Mouse (Mus musculus): ENCODE measurements around the gene Zfp385b.

Zfp385b gene

GRCm38 (mm10) chr2:77592525-77592924 lies 226.9 kb downstream of the Zfp385b start:
- DNase-seq (ENCODE audit: low spot score in 2 of 2), result no peak

GRCm38 (mm10) chr2:77589205-77589901 lies 230.1 kb downstream of the Zfp385b start:
- DNase-seq (ENCODE audit: low spot score in 2 of 2), result no peak

- DNase-seq (ENCODE audit: low spot score in 2 of 2), result no peak
Measured at GRCm38 (mm10) chr2:77587387-77587786, 232.1 kb downstream of the Zfp385b start.

GRCm38 (mm10) chr2:77586581-77587360 lies 232.7 kb downstream of the Zfp385b start:
- DNase-seq (ENCODE audit: low spot score in 2 of 2), result no peak

- no peak for DNase-seq (ENCODE audit: low spot score in 2 of 2)
Measured at GRCm38 (mm10) chr2:77583586-77583985, 235.9 kb downstream of the Zfp385b start.

GRCm38 (mm10) chr2:77576571-77576970 lies 242.9 kb downstream of the Zfp385b start:
- no peak for DNase-seq (ENCODE audit: low spot score in 2 of 2)

GRCm38 (mm10) chr2:77567528-77568435 lies 251.7 kb downstream of the Zfp385b start:
- DNase-seq (ENCODE audit: low spot score in 2 of 2), result no peak

- DNase-seq (ENCODE audit: low spot score in 2 of 2), result no peak
Measured at GRCm38 (mm10) chr2:77563706-77564105, 255.7 kb downstream of the Zfp385b start.

- no peak for DNase-seq (ENCODE audit: low spot score in 2 of 2)
Measured at GRCm38 (mm10) chr2:77561941-77562340, 257.5 kb downstream of the Zfp385b start.

GRCm38 (mm10) chr2:77556938-77557337 lies 262.5 kb downstream of the Zfp385b start:
- DNase-seq (ENCODE audit: low spot score in 2 of 2), result no peak

- DNase-seq (ENCODE audit: low spot score in 2 of 2), result no peak
Measured at GRCm38 (mm10) chr2:77555980-77556379, 263.5 kb downstream of the Zfp385b start.

- DNase-seq (ENCODE audit: low spot score in 2 of 2), result no peak
Measured at GRCm38 (mm10) chr2:77552675-77553074, 266.8 kb downstream of the Zfp385b start.

GRCm38 (mm10) chr2:77543388-77543787 lies 276.1 kb downstream of the Zfp385b start:
- DNase-seq (ENCODE audit: low spot score in 2 of 2), result no peak

- DNase-seq (ENCODE audit: low spot score in 2 of 2), result no peak
Measured at GRCm38 (mm10) chr2:77542605-77543004, 276.8 kb downstream of the Zfp385b start.

- DNase-seq (ENCODE audit: low spot score in 2 of 2), result no peak
Measured at GRCm38 (mm10) chr2:77541681-77542080, 277.8 kb downstream of the Zfp385b start.

- no peak for DNase-seq (ENCODE audit: low spot score in 2 of 2)
Measured at GRCm38 (mm10) chr2:77540860-77541259, 278.6 kb downstream of the Zfp385b start.

GRCm38 (mm10) chr2:77536556-77536955 lies 282.9 kb downstream of the Zfp385b start:
- DNase-seq (ENCODE audit: low spot score in 2 of 2), result no peak

GRCm38 (mm10) chr2:77528079-77528752 lies 291.2 kb downstream of the Zfp385b start:
- no peak for DNase-seq (ENCODE audit: low spot score in 2 of 2)

- DNase-seq (ENCODE audit: low spot score in 2 of 2), result no peak
Measured at GRCm38 (mm10) chr2:77527616-77528015, 291.8 kb downstream of the Zfp385b start.

- DNase-seq (ENCODE audit: low spot score in 2 of 2), result no peak
Measured at GRCm38 (mm10) chr2:77526803-77527202, 292.6 kb downstream of the Zfp385b start.

- no peak for DNase-seq (ENCODE audit: low spot score in 2 of 2)
Measured at GRCm38 (mm10) chr2:77526301-77526700, 293.1 kb downstream of the Zfp385b start.

Measured in spleen, postnatal 36 days (tissue).